Mouse (Mus musculus) cerebellum, adult 2 months (tissue): Measurements from ENCODE around the gene Eri2.

Experiments
- CTCF ChIP-seq: fragments of 200-500 bp; IDR thresholded peaks from 2 replicates; pipeline ENCODE4 v1.5.1; 2011; ENCODE audit warnings: low read depth, mild to moderate bottlenecking, control low read depth, low read length, moderate library complexity, borderline replicate concordance; ENCODE audit not compliant: insufficient read depth
- POLR2A ChIP-seq: fragments of 200-500 bp; IDR thresholded peaks from 2 replicates; pipeline ENCODE4 v1.6.1; 2011; ENCODE audit warnings: low read length, control low read depth, borderline replicate concordance; ENCODE audit not compliant: insufficient read depth

GRCm38 (mm10) chr7:119744321-119744720, 49.5 kb downstream of the Eri2 start:
- TF ChIP-seq CTCF (no peak), POLR2A (no peak)
